Mouse (Mus musculus): ENCODE measurements around the gene Tln1. TPM values are rescaled to one million over a fixed set of nuclear protein-coding genes. Genes with fewer than 3 reads are reported as not detected.

Tln1 gene
- total and polyA plus RNA-seq, 3 experiments: 22.3 to 59.3 (median 50.1) TPM

GRCm38 (mm10) chr4:43564231-43564630, 1.7 kb upstream of the Tln1 start:
- in situ Hi-C loops (cut with MboI; ENCODE audit: low pct_ligation_motif_present, low pct_unique_long_range_greater_than_20kb, low sequenced_read_pairs) (loop anchor here (25.0 kb wide), 1 partner anchor 552 kb away; the partner anchor contains the start of genes Fancg and Vcp), dilution Hi-C loops (cut with MboI; ENCODE audit: extremely low pct_ligation_motif_present, extremely low pct_unique_long_range_greater_than_20kb, low sequenced_read_pairs) (no loop called here)
- H3K9ac ChIP-seq (ENCODE audit: insufficient read depth, low read depth): no peak overlapping the region
- peaks cover 24% of the 10 kb centered on the region for H3K79me2 ChIP-seq (replicated peaks; ENCODE audit: control insufficient read depth, extremely low read depth, insufficient read depth, poor library complexity, severe bottlenecking)
- peaks cover 42 to 57% of the 10 kb centered on the region in 2 experiments for H3K36me3 ChIP-seq (replicated peaks in 1 of 2; ENCODE audit: control insufficient read depth in 1 of 2, insufficient read depth in 1 of 2, low read length in 1 of 2)
- no peaks in the 10 kb centered on the region for H3K27me3 ChIP-seq (replicated peaks)
- H3K27ac ChIP-seq (ENCODE audit: insufficient read depth, low read depth): no peak overlapping the region
- H3K9me3 ChIP-seq (replicated peaks; ENCODE audit: low read length): no peaks in the 10 kb centered on the region
- no peak overlapping the region for H3K4me2 ChIP-seq (ENCODE audit: insufficient read depth, low read depth, poor library complexity, severe bottlenecking)
- H3K4me3 ChIP-seq (replicated peaks in 1 of 3; ENCODE audit: low read depth in 2 of 3, low read length in 2 of 3, poor library complexity in 1 of 3): no peak overlapping the region
- no peak for TF ChIP-seq USF2 (conservative IDR thresholded peaks at IDR 0.05; ENCODE audit: low read depth, low read length)
- no peak for TF ChIP-seq MAX (IDR thresholded peaks at IDR 0.05; ENCODE audit: low read length)
- no peak for TF ChIP-seq JUN (IDR thresholded peaks at IDR 0.05; ENCODE audit: insufficient read depth, low read depth, low read length)
- no peak for TF ChIP-seq IRF4 (IDR thresholded peaks at IDR 0.05; ENCODE audit: low read depth, low read length)
- TF ChIP-seq CHD2 (IDR thresholded peaks at IDR 0.05; ENCODE audit: low read length): no peak
- TF ChIP-seq ETS1 (conservative IDR thresholded peaks at IDR 0.05; ENCODE audit: low read depth, low read length): no peak
- no peak for DNase-seq (ENCODE audit: extremely low read depth)
- H3K4me1 ChIP-seq (ENCODE audit: control insufficient read depth in 1 of 2, insufficient read depth in 2 of 2): peaks cover 3 to 26% of the 10 kb centered on the region in 2 experiments

- Histone ChIP-seq H3K4me3 (replicated peaks in 1 of 3; ENCODE audit: low read depth in 2 of 3, low read length in 2 of 3, poor library complexity in 1 of 3) (peak overlapping the region in 1 of 3 experiments; percentile 85), H3K9ac (ENCODE audit: insufficient read depth, low read depth) (no peak overlapping the region), H3K27ac (ENCODE audit: insufficient read depth, low read depth) (no peak overlapping the region), H3K4me2 (ENCODE audit: insufficient read depth, low read depth, poor library complexity, severe bottlenecking) (peak overlapping the region; percentile 81), H3K9me3 (replicated peaks; ENCODE audit: low read length) (no peaks in the 10 kb centered on the region), H3K4me1 (ENCODE audit: control insufficient read depth in 1 of 2, insufficient read depth in 2 of 2) (peaks cover 7 to 33% of the 10 kb centered on the region in 2 experiments), H3K79me2 (replicated peaks; ENCODE audit: control insufficient read depth, extremely low read depth, insufficient read depth, poor library complexity, severe bottlenecking) (peaks cover 31% of the 10 kb centered on the region), H3K36me3 (replicated peaks in 1 of 2; ENCODE audit: control insufficient read depth in 1 of 2, insufficient read depth in 1 of 2, low read length in 1 of 2) (peaks cover 35 to 50% of the 10 kb centered on the region in 2 experiments), H3K27me3 (replicated peaks) (no peaks in the 10 kb centered on the region)
- TF ChIP-seq UBTF (IDR thresholded peaks at IDR 0.05; ENCODE audit: low read depth, low read length) (no peak), MAZ (IDR thresholded peaks at IDR 0.05; ENCODE audit: low read depth, low read length) (no peak), CHD1 (IDR thresholded peaks at IDR 0.05; ENCODE audit: low read depth, low read length) (no peak), ZMIZ1 (IDR thresholded peaks at IDR 0.05; ENCODE audit: low read depth, low read length) (no peak), MYC (IDR thresholded peaks at IDR 0.05; ENCODE audit: low read depth, low read length) (no peak), NRF1 (IDR thresholded peaks at IDR 0.05; ENCODE audit: low read depth, low read length) (no peak)
- DNase-seq (ENCODE audit: extremely low read depth): no peak
- in situ Hi-C loops (cut with MboI; ENCODE audit: low pct_ligation_motif_present, low pct_unique_long_range_greater_than_20kb, low sequenced_read_pairs) (loop anchor here (25.0 kb wide), 1 partner anchor 551 kb away; the partner anchor contains the start of genes Fancg and Vcp), dilution Hi-C loops (cut with MboI; ENCODE audit: extremely low pct_ligation_motif_present, extremely low pct_unique_long_range_greater_than_20kb, low sequenced_read_pairs) (no loop called here)
Observed at GRCm38 (mm10) chr4:43563601-43563875, 1.0 kb upstream of the Tln1 start.
